Mouse (Mus musculus): ENCODE results near the gene Gm20538.

- TF ChIP-seq POLR2A (IDR thresholded peaks at IDR 0.05; ENCODE audit: low read depth, low read length) (no peak), CTCF (conservative IDR thresholded peaks at IDR 0.05; ENCODE audit: insufficient read depth, insufficient read length, low read depth, low read length) (no peak)
Measured at GRCm38 (mm10) chr19:44502741-44503140, 49.9 kb downstream of the Gm20538 start.

Measured in kidney, adult 2 months (tissue).